Mouse (Mus musculus): ENCODE data around the gene Ell.

DNA sequence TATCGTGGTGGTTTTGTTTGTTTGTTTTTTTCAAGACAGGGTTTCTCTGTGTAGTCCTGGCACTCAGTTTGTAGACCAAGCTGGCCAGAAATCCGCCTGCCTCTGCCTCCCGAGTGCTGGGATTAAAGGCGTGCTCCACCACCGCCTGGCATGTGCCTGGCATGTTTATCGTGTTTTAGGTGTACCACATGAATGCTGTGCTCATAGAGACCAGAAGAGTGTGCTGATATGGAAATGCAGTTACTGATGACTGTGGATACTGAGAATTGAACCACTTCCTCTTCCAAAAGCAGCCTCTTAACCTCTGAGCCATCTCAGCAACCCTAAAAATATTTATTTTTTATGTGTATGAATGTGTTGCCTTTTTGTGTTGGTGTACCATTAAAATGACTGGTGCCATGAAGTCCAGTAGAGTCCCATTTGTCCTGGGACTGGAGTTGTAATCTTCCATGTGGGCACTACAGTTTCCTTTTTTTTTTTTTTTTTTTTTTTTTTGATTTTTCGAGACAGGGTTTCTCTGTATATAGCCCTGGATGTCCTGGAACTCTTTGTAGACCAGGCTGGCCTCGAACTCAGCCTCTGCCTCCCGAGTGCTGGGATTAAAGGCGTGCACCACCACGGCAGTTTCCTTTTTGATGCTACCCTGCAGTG is 26.9 kb upstream of the Ell start:
- no peak for TF ChIP-seq CTCF (IDR thresholded peaks at IDR 0.05; ENCODE audit: borderline replicate concordance, insufficient read depth, low read length)
- no peak for TF ChIP-seq POLR2A (IDR thresholded peaks at IDR 0.05; ENCODE audit: low read depth, low read length)

Data from embryonic fibroblast, embryonic 13.5 days (primary cell).